In the genomic region with DNA sequence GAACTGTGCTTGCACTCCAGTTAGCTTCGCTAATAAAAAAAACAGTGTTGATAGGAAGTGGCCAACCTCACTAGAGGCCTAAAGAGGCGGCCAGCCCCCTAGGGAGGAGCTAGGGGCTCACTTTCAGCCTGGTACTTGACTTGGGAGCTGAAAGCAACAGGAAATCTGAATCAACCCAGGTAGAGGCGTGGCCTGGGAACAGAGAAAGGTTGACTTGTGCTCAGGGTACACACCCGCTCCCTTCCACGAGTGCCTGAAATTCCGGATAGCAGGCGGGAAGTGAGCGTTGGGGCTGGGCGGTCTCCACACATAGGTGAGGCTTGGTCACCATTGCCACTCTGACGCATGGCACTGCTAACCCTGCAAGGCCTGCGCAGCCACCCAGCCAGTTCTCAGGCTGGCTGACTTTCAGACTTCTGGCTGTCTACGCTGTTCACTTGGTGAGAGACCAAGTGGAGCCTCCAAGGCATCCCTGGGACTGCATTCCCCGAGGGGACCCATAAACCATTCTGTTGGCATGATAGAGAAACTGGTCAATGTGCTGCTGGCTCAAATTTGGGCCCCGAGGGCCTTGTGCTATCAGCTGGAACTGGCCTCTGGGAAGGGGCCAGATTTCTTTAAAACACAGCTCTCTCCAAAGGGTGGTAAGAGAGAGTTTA, we compare ENCODE assay signal across 11 mouse cellular contexts. TPM values are rescaled to one million over a fixed set of nuclear protein-coding genes. Genes with fewer than 3 reads are reported as not detected.
DNase-seq lines count a peak whose midpoint lies in the region; ATAC-seq and TF ChIP-seq lines count a peak whose summit lies in the region.
"Not testable (repeated sequence)": the region's sequence is repeated elsewhere in the genome, so short reads cannot be mapped to it uniquely, and the experiment has no call there.
"Had no signal": no experiment of that assay in that cellular context is flagged by ENCODE, and none has a peak within 500 bp of the region (broad histone marks: within the 10 kb centered on the region; RNA-seq: fewer than 3 reads in every experiment).

No protein-coding gene starts in this region.

- not testable (repeated sequence) for H3K27ac ChIP-seq in kidney, embryonic 14.5 days (ENCODE audit: low read depth, low read length); liver, embryonic 11.5 days (ENCODE audit: low read depth, low read length); lung, postnatal 0 days (ENCODE audit: low read length)

- TF ChIP-seq CTCF in lung, postnatal 0 days (IDR thresholded peaks at IDR 0.05), result not testable (repeated sequence)

- not testable (repeated sequence) for H3K27me3 ChIP-seq in kidney, embryonic 14.5 days (ENCODE audit: control insufficient read depth, insufficient read depth, low read length); liver, embryonic 11.5 days (replicated peaks; ENCODE audit: control insufficient read depth, insufficient read depth, low read length); lung, postnatal 0 days (replicated peaks; ENCODE audit: insufficient read depth, low read length)

- not testable (repeated sequence) for H3K4me1 ChIP-seq in kidney, embryonic 14.5 days (ENCODE audit: control insufficient read depth, insufficient read depth, low read length); liver, embryonic 11.5 days (replicated peaks; ENCODE audit: control insufficient read depth, insufficient read depth, low read length); lung, postnatal 0 days (ENCODE audit: insufficient read depth, low read depth, low read length)

- DNase-seq in ZHBTc4 (ENCODE audit: low read depth, low spot score), result peak; percentile 39
- DNase-seq in liver, embryonic 11.5 days (ENCODE audit: low spot score), result not testable (repeated sequence)
- DNase-seq in lung, postnatal 0 days (ENCODE audit: low spot score), result peak; percentile 67
- peak; percentile 32 for DNase-seq in thymus, postnatal 4 days

- H3K4me2 ChIP-seq in kidney, embryonic 14.5 days (replicated peaks; ENCODE audit: low read depth, low read length); liver, embryonic 11.5 days; lung, postnatal 0 days (replicated peaks; ENCODE audit: low read depth, low read length): not testable (repeated sequence)

- not testable (repeated sequence) for H3K36me3 ChIP-seq in kidney, embryonic 14.5 days (ENCODE audit: control insufficient read depth, insufficient read depth, low read length); liver, embryonic 11.5 days (ENCODE audit: control insufficient read depth, insufficient read depth, low read length); lung, postnatal 0 days (ENCODE audit: insufficient read depth, low read length)

- not testable (repeated sequence) for H3K4me3 ChIP-seq in kidney, embryonic 14.5 days (ENCODE audit: low read length); liver, embryonic 11.5 days (ENCODE audit: low read depth, low read length); lung, postnatal 0 days (ENCODE audit: low read depth, low read length)

- H3K9ac ChIP-seq in kidney, embryonic 14.5 days (ENCODE audit: low read depth, low read length); liver, embryonic 11.5 days (ENCODE audit: low read depth, low read length); lung, postnatal 0 days (replicated peaks; ENCODE audit: low read depth): not testable (repeated sequence)

- ATAC-seq in granulocyte monocyte progenitor cell, adult 5-6 weeks (replicated peaks; ENCODE audit: poor library complexity, severe bottlenecking), result peak; percentile 76
- peak; percentile 90 to 92 for ATAC-seq in hematopoietic stem cell, adult 5-6 weeks (replicated peaks in 1 of 2; ENCODE audit: insufficient read depth in 1 of 2, low FRiP score in 2 of 2, low TSS enrichment in 1 of 2, low read depth in 1 of 2, poor library complexity in 2 of 2, severe bottlenecking in 2 of 2)
- ATAC-seq in kidney, embryonic 14.5 days (ENCODE audit: low FRiP score, low TSS enrichment), result 0 out of 2 replicates have a peak, but pooled peaks have one; percentile 28
- 0 out of 2 replicates have a peak, but pooled peaks have one; percentile 18 for ATAC-seq in liver, embryonic 11.5 days (replicated peaks; ENCODE audit: low FRiP score)
- peak; percentile 96 for ATAC-seq in lung, postnatal 0 days
- ATAC-seq in megakaryocyte progenitor cell, adult 5-6 weeks (replicated peaks; ENCODE audit: poor library complexity), result peak; percentile 78

- WGBS in kidney, embryonic 14.5 days, result 75% methylated on average over 14 of the region's 14 CpGs
- whole genome bisulfite sequencing in liver, embryonic 11.5 days, result 80% methylated on average over 14 of the region's 14 CpGs
- 57% methylated on average over 14 of the region's 14 CpGs for WGBS in lung, postnatal 0 days

- TF ChIP-seq EP300 in lung, postnatal 0 days (IDR thresholded peaks at IDR 0.05), result not testable (repeated sequence)

- not testable (repeated sequence) for H3K9me3 ChIP-seq in kidney, embryonic 14.5 days (ENCODE audit: control insufficient read depth, low read length); liver, embryonic 11.5 days (ENCODE audit: control insufficient read depth, low read length); lung, postnatal 0 days (ENCODE audit: low read length)

RNA-seq across cellular contexts. Expression of a gene that starts 14.8 kb away (rescaled TPM):
- total RNA-seq in granulocyte monocyte progenitor cell, adult 5-6 weeks (2014; fragmentation: Nextera tagmentation), result 117 and 170 TPM in 2 replicates
- 117 and 150 TPM in 2 replicates for total RNA-seq in granulocyte monocyte progenitor cell, adult 5-6 weeks (2017)
- total RNA-seq in hematopoietic stem cell, adult 5-6 weeks (2017), result 104 and 120 TPM in 2 replicates
- polyA plus RNA-seq in kidney, embryonic 14.5 days (2014; fragmentation: Nextera tagmentation; extraction: Ambion mirVana), result 324 and 393 TPM in 2 replicates
- 182 and 183 TPM in 2 replicates for polyA plus RNA-seq in liver, embryonic 11.5 days (2014; fragmentation: Nextera tagmentation; extraction: Ambion mirVana)
- 185 and 188 TPM in 2 replicates for polyA plus RNA-seq in lung, postnatal 0 days (2015; fragmentation: Nextera tagmentation; extraction: Ambion mirVana)
- total RNA-seq in megakaryocyte progenitor cell, adult 5-6 weeks (2015), result 140 and 153 TPM in 2 replicates
- 129 and 141 TPM in 2 replicates for total RNA-seq in megakaryocyte progenitor cell, adult 5-6 weeks (2017)

RNA-seq across cellular contexts. Expression of a gene that starts 18.0 kb away (rescaled TPM):
- total RNA-seq in granulocyte monocyte progenitor cell, adult 5-6 weeks (2014; fragmentation: Nextera tagmentation), result not detected in 2 replicates
- 0.21 and 0.60 TPM in 2 replicates for total RNA-seq in granulocyte monocyte progenitor cell, adult 5-6 weeks (2017)
- 0.81 and 0.89 TPM in 2 replicates for total RNA-seq in hematopoietic stem cell, adult 5-6 weeks (2017)
- 0.34 and 0.74 TPM in 2 replicates for polyA plus RNA-seq in kidney, embryonic 14.5 days (2014; fragmentation: Nextera tagmentation; extraction: Ambion mirVana)
- not detected in 2 replicates for polyA plus RNA-seq in liver, embryonic 11.5 days (2014; fragmentation: Nextera tagmentation; extraction: Ambion mirVana)
- polyA plus RNA-seq in lung, postnatal 0 days (2015; fragmentation: Nextera tagmentation; extraction: Ambion mirVana), result 0.40 and 0.67 TPM in 2 replicates
- total RNA-seq in megakaryocyte progenitor cell, adult 5-6 weeks (2015), result 0.30 TPM in 1 of 2 replicates, not detected in the other
- 0.44 TPM in 1 of 2 replicates, not detected in the other for total RNA-seq in megakaryocyte progenitor cell, adult 5-6 weeks (2017)
- polyA plus RNA-seq: embryonic facial prominence, embryonic 11.5 days; erythroblast, embryonic 14.5 days; limb, embryonic 11.5 days had no signal

RNA-seq across cellular contexts. Expression of a gene that starts 39.4 kb away (rescaled TPM):
- 1.2 and 13.1 TPM in 2 replicates for total RNA-seq in granulocyte monocyte progenitor cell, adult 5-6 weeks (2014; fragmentation: Nextera tagmentation)
- total RNA-seq in granulocyte monocyte progenitor cell, adult 5-6 weeks (2017), result 3.2 and 5.4 TPM in 2 replicates
- total RNA-seq in hematopoietic stem cell, adult 5-6 weeks (2017), result 4.4 and 15.1 TPM in 2 replicates
- 42.8 and 43.4 TPM in 2 replicates for polyA plus RNA-seq in kidney, embryonic 14.5 days (2014; fragmentation: Nextera tagmentation; extraction: Ambion mirVana)
- polyA plus RNA-seq in liver, embryonic 11.5 days (2014; fragmentation: Nextera tagmentation; extraction: Ambion mirVana), result 16.7 and 20.2 TPM in 2 replicates
- 29.1 and 30.1 TPM in 2 replicates for polyA plus RNA-seq in lung, postnatal 0 days (2015; fragmentation: Nextera tagmentation; extraction: Ambion mirVana)
- 3.9 and 4.7 TPM in 2 replicates for total RNA-seq in megakaryocyte progenitor cell, adult 5-6 weeks (2015)
- 2.4 and 8.0 TPM in 2 replicates for total RNA-seq in megakaryocyte progenitor cell, adult 5-6 weeks (2017)

Comparison
In these comparisons a context has a peak if more than half of its experiments do, and no peak if none do; other contexts are left out.
1. ATAC-seq: peak in every context shown above with its lines; median percentile 96 in lung, postnatal 0 days; 91 in hematopoietic stem cell, adult 5-6 weeks; 78 in megakaryocyte progenitor cell, adult 5-6 weeks; 76 in granulocyte monocyte progenitor cell, adult 5-6 weeks; 28 in kidney, embryonic 14.5 days; 18 in liver, embryonic 11.5 days.